Mouse (Mus musculus): ENCODE results near the gene Ofd1.

The Ofd1 gene

GRCm38 (mm10) chrX:166440616-166441063, at the start of gene Ofd1:
Gene Ofd1 (minus strand): TSS chrX:166440704.
- peak; percentile 88 for DNase-seq

DNA sequence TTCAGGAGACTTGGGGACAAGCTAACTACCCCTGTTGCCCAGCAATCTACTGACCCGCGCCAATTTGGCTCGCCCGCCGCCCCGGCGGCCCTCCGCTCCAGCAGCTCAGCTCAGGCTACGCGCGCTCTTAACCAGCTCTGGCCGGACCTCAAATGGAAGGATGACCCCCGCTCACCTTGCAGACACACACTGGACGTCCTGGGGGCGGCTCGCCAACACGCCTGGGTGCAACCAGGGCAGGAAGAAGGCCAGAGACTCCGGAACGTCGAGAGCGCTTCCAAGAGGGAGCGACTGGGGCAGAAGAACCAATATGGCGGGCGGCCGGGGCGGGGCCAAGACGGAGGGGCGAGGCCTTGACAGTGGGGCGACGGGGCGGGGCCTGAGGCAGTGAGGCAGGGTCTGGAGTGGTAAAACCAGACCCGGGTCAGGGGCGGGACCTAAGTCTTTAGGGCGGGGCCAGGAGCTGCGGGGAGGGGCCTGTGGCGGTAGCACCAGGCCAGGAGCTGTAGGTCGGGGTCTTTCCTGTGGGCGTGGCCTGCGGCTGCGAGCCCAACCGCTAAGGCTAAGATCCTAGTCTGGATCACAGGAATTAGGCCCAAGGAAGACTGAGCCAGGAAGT, 39.0 kb upstream of the Ofd1 start, which contains the start of gene Rab9:
TSS of gene Rab9 (minus strand) at position 503 of the 619 bp plus-strand sequence.
- DNase-seq: peak; percentile 95

DNA sequence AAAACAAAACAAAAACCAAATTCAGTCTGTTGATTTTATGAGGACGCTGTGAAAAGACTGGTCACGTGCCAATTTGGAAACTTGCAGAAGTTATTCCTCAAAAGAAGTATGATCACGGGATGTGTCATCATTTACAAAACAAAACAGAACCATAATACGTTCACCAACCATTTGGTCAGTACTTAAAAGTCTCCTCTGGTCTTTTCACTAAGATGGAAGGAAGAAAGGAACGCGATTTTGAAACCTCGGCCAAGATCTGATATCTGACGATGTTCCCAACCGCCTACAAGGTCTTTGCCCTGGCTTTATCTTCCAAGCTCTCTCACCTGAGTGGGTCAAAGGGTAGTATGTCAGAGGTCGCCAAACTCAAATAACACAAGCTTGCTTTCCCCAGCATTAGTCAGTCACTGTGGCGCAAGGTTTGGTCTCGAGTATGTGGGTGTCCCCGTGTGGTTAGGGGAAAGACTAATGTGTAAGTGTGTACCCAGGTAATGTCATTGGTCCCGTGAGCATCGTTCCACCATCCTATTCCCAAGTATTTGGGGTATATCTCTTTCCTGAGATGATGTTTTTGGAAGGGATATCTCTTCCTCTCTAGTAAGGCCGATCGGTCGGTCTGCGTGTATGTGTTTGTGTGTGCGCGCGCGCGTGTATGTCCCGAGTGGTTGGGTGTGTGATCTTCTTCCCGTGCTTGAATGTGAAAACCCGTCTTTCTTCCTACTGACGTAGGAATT, 38.3 kb upstream of the Ofd1 start:
- DNase-seq: no peak

DNA sequence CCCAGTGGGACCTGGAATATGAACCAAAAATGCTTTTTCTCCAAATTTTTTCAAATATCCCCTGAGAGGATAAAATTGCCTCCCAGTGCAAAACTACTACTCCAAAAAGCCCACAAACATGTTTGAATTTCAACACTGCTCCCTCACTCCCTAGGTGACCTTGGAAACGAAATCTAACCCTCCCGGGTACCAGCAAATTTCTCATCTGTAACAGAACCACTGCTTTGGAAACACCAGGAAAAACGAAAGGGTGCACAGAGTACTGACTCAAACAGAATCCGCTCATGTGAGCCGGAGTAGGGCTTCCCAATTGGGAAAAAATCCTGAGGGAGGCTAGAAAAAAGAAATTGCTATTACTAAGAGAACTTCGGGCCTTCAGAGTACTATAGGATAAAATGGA, 36.9 kb upstream of the Ofd1 start:
- no peak for DNase-seq

DNA sequence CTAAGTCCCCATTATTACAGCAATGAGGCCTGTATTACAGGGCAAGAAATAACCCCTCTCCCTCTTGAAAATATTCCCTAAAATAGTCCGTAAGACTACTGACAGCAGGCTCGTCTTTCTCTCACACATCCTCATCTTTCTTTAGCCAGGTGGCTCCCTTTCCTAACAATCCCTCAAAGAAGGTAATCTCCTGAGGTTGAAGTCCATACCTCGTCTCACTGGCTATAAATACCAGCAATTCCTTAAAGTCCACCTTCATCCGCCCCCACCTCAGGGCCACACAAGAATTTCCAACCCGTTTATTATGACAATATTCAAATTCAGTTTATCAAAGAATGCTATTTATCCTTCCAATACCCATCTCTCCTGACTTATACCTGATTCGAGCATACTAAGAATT, 32.1 kb upstream of the Ofd1 start:
- DNase-seq: no peak

- DNase-seq: no peak
Measured at GRCm38 (mm10) chrX:166468321-166468720, 27.8 kb upstream of the Ofd1 start.

DNA sequence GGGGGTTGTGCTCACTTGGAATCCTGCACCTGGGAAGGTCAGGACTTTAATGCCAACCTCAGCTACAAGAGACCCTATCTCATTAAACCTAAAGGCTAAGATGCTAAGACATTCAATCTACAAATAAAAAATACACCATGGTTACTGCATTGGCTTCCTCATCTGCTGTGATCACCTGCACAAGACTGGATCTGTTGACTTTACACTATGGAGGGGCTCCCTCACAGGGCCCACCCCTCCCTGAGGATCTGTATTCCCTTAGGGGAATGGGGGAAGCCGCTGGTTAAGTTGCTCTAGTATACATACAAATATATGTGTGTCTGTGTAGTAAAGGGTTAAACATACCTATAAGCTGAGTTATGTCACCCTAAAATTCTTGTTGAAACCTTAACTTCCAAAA, 15.0 kb upstream of the Ofd1 start:
- DNase-seq: no peak

DNA sequence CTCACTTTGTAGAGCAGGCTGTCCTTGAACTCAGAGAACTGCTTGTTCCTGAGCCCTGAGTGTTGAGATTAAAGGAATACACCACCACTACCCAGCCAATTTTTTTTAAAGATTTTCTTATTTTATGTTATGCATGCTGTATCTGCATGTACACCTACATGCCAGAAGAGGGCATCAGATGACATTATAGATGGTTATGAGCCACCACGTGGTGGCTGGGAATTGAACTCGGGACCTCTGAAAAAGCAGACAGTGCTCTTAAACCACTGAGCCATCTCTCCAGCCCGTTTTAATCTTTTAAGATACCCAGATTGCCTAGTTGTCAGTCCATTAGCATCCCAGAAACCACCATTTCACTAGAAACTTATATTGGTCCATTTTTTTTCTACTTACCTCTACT, 13.8 kb upstream of the Ofd1 start:
- DNase-seq: no peak

DNA sequence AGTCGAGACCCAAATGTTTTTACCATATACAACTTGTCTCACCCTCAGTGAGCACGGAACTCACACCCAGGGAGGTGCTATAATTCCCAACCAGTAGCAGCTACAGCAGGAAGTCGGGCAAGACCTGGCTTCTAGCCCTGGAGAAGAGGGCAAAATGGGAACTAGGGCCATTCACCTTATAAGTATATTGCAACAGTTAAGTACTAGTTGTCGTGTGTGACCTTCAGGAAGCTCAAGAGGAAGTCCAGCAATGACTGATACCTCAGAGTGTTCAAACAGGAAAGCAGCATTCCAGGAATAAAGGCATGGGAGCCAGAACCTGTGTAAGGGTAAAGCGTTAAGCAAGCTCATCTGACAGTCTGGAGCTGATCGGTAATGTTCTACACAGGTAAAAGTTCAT, 13.0 kb upstream of the Ofd1 start:
- DNase-seq: no peak

GRCm38 (mm10) chrX:166444552-166444951, 4.0 kb upstream of the Ofd1 start:
- DNase-seq: no peak

DNA sequence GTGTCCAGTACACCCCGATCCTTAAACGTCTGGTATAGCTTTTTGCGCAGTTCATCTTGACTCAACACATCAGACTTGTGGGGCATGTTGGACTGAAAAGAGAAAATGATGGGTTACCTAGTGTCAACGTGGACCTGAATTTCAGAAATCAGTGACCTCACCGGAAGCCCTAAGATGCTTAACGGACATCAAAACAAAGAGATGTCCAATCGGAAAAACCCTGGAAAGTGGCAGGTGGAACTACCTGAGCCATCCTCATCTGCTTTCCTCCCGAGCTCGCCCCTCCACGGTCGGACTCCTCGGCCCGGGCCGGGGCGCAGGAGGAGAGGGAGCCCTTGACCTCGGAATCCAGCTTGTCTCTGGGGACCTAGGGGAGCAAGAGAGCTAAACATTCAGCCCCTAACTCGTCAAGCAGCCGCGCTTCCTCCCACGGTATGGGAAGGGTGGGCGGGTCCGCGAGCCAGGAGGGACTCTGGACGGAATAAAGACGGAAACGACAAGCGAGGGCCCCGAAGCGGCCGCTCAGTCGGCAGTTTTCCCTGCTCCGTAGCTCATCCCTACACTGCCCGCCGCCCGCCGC, 378 bp downstream of the Ofd1 start, which contains the start of gene Trappc2:
TSS of gene Trappc2 (plus strand) at position 539 of the 580 bp plus-strand sequence.
- no peak for DNase-seq

DNA sequence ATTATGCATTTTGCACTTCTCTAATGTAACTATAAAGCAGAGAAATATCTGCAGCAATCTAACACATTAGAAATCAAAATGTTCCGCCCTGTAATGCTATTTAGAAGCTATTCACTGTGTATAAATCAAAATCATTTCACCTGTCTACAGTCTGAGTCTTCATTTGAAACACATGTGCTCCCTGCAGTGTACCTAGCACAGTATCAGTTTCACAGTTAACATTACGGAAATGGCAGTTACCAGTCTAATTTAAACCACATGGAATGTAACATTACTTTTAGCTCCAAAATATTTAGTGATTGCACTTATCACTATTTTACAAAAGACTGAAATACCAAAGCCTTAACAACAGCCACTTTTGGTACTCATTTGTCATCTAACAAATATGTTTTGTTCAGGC, 5.7 kb downstream of the Ofd1 start:
- DNase-seq: no peak

DNA sequence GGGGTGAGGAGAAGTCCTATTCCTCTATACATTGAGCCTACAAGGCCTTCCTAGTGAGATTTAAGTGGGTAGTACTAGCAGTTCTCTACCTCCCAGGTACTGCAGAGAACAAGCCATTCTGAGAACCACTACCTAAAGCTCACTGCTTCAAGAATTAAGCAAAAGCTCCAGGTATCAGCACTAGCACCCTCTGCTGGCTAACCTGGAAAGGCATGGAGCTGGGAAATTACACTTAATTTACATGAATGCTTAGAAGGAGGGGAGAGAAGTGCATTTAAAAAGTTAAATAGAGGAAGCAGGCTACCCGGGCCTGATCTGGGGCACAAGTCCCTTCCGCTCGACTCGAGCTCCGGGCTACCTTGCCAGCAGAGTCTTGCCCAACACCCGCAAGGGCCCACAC, 24.3 kb downstream of the Ofd1 start:
- DNase-seq: peak; percentile 22

DNA sequence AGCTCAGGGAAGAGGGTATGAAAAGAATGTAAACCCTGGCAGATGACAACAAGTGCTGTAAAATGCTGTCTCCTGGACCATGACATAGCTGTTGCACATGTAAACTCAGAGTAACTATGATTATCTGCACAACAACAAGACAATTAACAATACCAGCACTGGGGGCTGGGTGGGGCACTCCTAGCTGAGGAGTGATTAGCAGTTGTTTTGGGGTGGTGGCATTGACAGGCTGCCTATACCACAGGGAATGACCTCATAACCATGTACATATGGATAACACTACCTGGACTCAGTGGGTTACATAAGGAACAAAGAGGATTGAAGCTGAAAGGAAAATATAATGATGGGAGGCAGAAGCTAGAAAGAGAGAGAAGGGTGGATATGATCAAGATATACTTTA, 32.6 kb downstream of the Ofd1 start:
- no peak for DNase-seq

DNA sequence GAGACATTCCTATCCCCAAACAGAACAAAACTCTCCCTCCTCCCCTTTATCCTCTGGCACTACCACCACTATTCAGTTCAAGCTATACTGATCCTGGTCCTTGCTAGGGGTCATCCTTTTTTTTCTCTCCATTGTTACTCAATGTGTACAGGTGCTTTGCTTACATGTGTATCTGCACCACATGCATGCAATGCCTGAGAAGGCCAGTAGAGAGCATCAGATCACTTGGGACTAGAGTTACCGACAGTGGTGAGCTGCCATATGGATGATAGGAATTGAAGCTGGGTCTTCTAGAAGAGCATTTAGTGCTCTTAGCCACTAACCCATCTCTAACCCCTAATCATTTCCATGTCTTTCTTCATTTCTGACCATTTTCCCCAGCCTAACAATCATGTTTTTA, 46.8 kb downstream of the Ofd1 start:
- DNase-seq: peak; percentile 5

DNA sequence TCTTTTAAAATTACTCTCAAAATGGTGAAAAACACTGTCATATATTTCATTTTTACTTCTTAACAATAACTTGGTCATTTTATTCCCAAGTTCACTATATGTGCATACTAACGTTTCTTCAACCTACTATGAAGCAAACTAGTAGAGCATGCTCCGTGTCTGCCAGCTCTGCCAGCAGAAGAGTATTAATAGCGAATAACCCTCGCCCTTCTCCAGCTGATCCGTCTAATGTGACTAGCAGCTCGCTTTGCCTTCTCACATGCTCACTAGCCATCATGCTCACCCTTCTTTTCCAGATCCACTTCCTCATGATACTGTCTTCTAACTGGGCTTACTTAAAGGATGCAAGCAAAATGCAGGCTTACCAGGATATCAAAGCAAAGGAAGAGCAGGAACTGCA, 53.8 kb downstream of the Ofd1 start:
- no peak for DNase-seq

DNA sequence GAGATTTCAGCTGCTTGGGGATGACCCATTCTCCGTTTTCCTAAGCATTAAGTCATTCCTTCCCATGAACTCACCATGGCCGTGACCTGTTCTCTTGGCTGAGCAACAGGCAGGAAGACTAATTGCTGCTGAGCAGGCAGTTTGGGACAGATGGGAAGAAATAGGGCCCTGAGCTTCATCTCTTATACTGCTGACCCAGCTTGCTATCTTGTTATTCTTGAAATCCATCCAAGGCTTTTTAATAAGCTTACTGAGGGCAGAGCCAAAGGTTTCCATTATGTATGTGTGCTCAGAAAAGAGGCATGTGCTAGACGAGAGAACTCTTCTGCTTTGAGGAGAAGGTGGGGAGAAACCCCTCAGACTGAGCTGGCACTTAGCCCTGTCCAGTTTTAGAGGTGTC, 55.6 kb downstream of the Ofd1 start:
- no peak for DNase-seq

DNA sequence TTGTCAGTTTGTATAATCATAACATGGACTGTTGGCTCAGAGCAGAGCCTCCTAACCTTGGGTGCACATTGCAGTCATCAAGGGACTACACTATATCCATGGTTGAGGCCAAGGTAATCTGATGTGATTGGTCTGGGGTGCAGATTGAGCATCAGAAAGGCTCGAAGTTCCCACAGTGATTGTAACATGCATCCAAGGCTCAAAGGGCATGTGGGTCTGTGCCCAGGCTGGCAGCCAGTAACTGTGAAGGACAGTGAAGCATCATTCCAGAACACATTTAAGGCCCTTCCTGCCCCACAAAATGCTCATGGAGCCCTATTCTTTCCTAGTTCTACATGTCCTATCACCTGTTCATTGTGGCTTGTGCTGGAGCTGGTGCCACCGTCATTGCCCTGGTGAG, 56.9 kb downstream of the Ofd1 start:
- DNase-seq: no peak

GRCm38 (mm10) chrX:166378652-166379051, 61.9 kb downstream of the Ofd1 start:
- DNase-seq: no peak

DNA sequence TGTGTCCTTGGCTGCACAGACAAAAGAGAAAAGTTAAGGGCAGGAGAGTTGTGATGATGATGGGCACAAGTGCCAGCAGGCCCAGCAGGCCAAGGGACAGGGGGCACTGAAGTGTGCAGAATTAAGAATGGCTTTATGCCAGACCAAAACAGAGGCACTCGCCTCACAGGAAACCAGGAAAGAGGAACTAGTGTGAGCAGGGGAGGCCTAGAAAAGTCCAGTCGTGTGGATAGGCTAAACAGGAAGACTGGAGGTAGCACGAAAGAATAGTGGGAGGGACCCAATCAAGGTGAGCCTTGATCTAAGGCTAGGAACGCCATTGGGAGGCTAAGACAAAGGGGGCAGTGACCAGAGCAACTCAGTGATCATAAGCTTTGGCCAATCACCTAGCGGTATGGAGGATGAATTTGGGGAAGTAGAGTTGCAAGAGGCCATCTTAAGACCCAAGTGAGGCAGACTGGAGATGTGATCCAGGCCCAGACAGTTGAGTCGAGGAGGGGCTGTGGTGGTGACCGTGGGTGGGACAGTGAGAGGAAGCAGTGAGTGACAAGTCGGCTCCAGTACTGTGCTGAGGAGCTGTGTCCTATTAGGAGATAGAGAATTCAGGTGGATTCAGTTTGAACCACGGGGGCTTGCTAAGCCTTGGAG, 63.7 kb downstream of the Ofd1 start:
- DNase-seq: no peak

DNA sequence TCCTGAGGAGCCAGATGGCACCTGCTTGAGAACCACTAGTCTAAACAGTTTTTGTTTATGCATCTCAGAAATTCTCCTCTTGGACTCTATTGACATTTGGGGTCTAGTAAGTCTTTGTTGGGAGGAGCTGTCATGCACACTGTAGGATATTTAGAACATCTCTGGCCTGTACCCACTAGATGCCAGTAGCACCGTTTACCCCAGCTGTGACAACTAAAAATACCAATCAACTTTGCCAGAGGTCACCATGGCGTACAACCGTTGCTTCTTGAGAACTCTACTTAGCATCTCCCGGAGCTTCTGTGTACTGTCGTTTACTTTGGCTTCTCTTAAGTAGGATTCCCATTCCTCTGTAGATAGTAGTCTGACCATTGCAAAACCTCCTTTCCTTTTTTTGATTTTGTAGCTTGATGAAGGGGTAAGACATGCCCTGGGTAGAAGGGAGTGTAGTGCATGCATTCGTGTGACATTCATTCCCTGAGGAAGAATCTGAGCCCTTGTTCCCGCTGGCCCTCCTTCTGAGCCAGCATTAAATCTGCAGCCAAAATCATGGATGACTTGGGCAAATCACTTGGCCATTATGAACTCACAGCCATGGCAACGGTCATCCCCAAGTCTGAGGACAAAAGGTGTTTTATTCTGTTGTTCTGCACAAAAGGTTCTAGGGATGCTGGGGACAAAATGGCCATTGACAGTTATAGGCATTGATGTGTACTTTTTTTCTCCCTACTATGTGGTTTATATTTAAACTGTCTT, 74.9 kb downstream of the Ofd1 start:
- no peak for DNase-seq

DNA sequence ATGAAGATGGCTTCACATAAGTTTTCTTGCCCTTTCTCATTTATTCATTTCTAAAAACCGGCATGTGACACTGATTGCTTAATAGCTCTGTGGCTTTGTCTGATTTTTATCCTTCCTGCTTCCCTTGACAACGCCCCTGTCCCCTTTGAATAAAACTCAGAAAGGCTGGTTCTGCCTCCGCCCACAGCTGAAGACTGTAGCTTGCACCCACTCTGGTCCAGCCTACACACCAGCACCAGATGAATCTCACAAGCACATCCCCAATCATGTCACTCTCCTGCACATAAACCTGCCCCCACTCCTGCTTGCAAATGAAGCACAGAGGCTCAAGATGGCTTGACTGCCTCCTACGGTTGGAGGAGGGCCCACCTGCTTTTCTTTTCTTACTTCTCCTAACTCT, 80.0 kb downstream of the Ofd1 start:
- DNase-seq: no peak

GRCm38 (mm10) chrX:166359927-166360440, 80.5 kb downstream of the Ofd1 start:
- DNase-seq: no peak

Measured in thymus, postnatal 25 days (tissue).